Mouse (Mus musculus) embryonic fibroblast, embryonic 13.5 days (primary cell): ENCODE measurements at regions not wholly inside any gene's neighbourhood (a gene's known extent, or its start where the extent isn't known, plus 50 kb on each side); places are given as distances from the start of the nearest gene placed in this dataset.

ENCODE experiments used
- CTCF ChIP-seq: IDR thresholded peaks from 2 replicates; pipeline ENCODE4 v1.5.1; 2011; ENCODE audit warnings: mild to moderate bottlenecking, control low read depth, low read length, moderate library complexity, borderline replicate concordance; ENCODE audit not compliant: insufficient read depth
- POLR2A ChIP-seq: IDR thresholded peaks from 2 replicates; pipeline ENCODE4 v1.6.1; 2011; ENCODE audit warnings: low read depth, mild to moderate bottlenecking, control low read depth, low read length, moderate library complexity

DNA sequence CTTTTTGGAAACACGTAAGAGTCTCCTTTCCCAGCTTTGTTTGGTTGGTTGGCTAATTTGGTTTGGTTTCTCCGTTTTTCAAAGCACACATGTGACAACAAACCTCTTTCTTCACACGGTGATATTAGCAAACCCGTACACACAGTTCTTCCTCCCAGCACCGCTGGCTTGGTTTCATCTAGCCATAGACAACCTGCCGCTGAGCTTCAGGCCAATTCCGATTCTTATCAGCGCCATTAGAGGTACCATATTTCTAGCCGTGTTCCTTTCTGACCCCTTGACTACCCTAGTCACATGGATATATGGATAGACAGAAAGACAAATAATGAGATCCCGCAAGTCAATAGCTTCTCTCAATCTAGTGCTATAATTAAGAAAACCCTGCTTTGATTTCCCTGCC lies 129.2 kb upstream of the Arid1b start:
- TF ChIP-seq POLR2A: no peak
- TF ChIP-seq CTCF: no peak
